Mouse (Mus musculus) cerebellum, adult 2 months (tissue): ENCODE data around the gene Slc10a7.

Experiments
- CTCF ChIP-seq: fragments of 200-500 bp; IDR thresholded peaks from 2 replicates; pipeline ENCODE4 v1.5.1; 2011; ENCODE audit warnings: low read depth, mild to moderate bottlenecking, control low read depth, low read length, moderate library complexity, borderline replicate concordance; ENCODE audit not compliant: insufficient read depth
- POLR2A ChIP-seq: fragments of 200-500 bp; IDR thresholded peaks from 2 replicates; pipeline ENCODE4 v1.6.1; 2011; ENCODE audit warnings: low read length, control low read depth, borderline replicate concordance; ENCODE audit not compliant: insufficient read depth

- TF ChIP-seq POLR2A (no peak), CTCF (no peak)
These were observed 121.4 kb downstream of the Slc10a7 start for GRCm38 (mm10) chr8:78630414-78631164.
